Mouse (Mus musculus) intestine, postnatal 0 days (tissue): ENCODE results near the gene Srp14. TPM values are rescaled to one million over a fixed set of nuclear protein-coding genes. Genes with fewer than 3 reads are reported as not detected.

ENCODE experiments used
- ATAC-seq: fragments of 200-750 bp; cut with Nextera tagmentation; 2 replicates; pipeline ENCODE4 v1.8.0; 2017; ENCODE audit warnings: mild to moderate bottlenecking, moderate TSS enrichment, moderate library complexity
- H3K27ac ChIP-seq: fragments of 300-500 bp; sonication (generic); 2 replicates; pipeline ENCODE4 v1.5.1; 2014; ENCODE audit warnings: mild to moderate bottlenecking, low read depth, low read length, moderate library complexity
- H3K27me3 ChIP-seq: fragments of 300-500 bp; sonication (generic); replicated peaks from 2 replicates; pipeline ENCODE4 v1.6.1; 2014; ENCODE audit warnings: low read length, mixed read lengths; ENCODE audit not compliant: control insufficient read depth, insufficient read depth
- H3K36me3 ChIP-seq: fragments of 300-500 bp; sonication (generic); 2 replicates; pipeline ENCODE4 v1.6.1; 2014; ENCODE audit warnings: mild to moderate bottlenecking, moderate library complexity; ENCODE audit not compliant: control insufficient read depth, insufficient read depth
- H3K4me1 ChIP-seq: fragments of 300-500 bp; sonication (generic); replicated peaks from 2 replicates; pipeline ENCODE4 v1.6.1; 2014; ENCODE audit warnings: antibody characterized with exemption, low read length, mixed read lengths; ENCODE audit not compliant: control insufficient read depth, insufficient read depth
- H3K4me2 ChIP-seq: fragments of 300-500 bp; sonication (generic); replicated peaks from 2 replicates; pipeline ENCODE4 v1.6.1; 2014; ENCODE audit warnings: low read depth, mild to moderate bottlenecking, moderate library complexity
- H3K4me3 ChIP-seq: fragments of 300-500 bp; sonication (generic); 2 replicates; pipeline ENCODE4 v1.5.1; 2014; ENCODE audit warnings: low read depth, low read length
- H3K9ac ChIP-seq: fragments of 300-500 bp; sonication (generic); 2 replicates; pipeline ENCODE4 v1.6.1; 2014; ENCODE audit warnings: mild to moderate bottlenecking, low read depth, low read length
- H3K9me3 ChIP-seq: fragments of 300-500 bp; sonication (generic); 2 replicates; pipeline ENCODE4 v1.6.1; 2016; ENCODE audit warnings: mixed run types; ENCODE audit not compliant: control insufficient read depth
- CTCF ChIP-seq: sonication (generic); IDR thresholded peaks from 2 replicates; pipeline ENCODE4 v1.5.1; 2016; ENCODE audit warnings: low read depth, mild to moderate bottlenecking, control low read depth, antibody characterized with exemption, moderate library complexity
- WGBS: fragments of 180-500 bp; shearing (Covaris S2); extraction: QIAGEN DNeasy Blood & Tissue Kit; methylation state at CpG from one replicate; pipeline ENCODE4 v1.1.7; 2014; 5-methylcytosine and 5-hydroxymethylcytosine counted together
- polyA plus RNA-seq: library from polyadenylated mRNA; unstranded; fragments of >200 nt; fragmentation: Nextera tagmentation; extraction: Ambion mirVana; gene quantifications from 2 replicates; pipeline ENCODE4 v1.2.1, GENCODE M21; 2015

Srp14 gene
- polyA plus RNA-seq, 1 experiment from 2014 or later, result 168 TPM

DNA sequence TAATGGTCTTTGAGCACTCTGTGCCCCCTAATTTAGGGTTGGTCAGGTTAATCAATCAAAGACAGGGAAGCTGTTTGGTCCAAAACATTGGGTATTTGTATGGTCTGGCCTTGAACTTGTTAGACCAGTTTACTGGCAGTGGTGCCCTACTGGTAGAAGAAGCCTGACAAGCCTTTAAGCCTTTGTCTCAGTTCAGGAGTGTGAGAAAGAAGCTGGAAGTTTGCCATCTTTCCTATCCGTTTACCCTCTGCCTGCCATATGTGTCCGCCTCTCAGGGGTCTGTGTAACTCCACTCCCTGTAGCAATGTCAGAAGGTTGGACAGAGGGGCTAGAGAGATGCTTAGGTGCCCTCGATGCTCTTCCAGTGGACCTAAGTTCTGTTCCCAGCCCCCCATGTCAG, 15.1 kb downstream of the Srp14 start:
- no peak for TF ChIP-seq CTCF
- H3K27me3 ChIP-seq, result no peaks in the 10 kb centered on the region

GRCm38 (mm10) chr2:118463480-118463879, 16.0 kb downstream of the Srp14 start:
- no peak overlapping the region for H3K27ac ChIP-seq
- TF ChIP-seq CTCF, result no peak
- H3K9ac ChIP-seq, result no peak overlapping the region
- no peak overlapping the region for H3K4me2 ChIP-seq
- H3K9me3 ChIP-seq, result no peaks in the 10 kb centered on the region
- no peak overlapping the region for H3K4me3 ChIP-seq
- no peak for ATAC-seq
- 96% methylated on average over 5 of the region's 5 CpGs for WGBS
- H3K27me3 ChIP-seq, result no peaks in the 10 kb centered on the region
- H3K4me1 ChIP-seq, result no peaks in the 10 kb centered on the region
- H3K36me3 ChIP-seq, result peaks cover 53% of the 10 kb centered on the region

More for the DNA sequence above, 15.1 kb downstream of the Srp14 start:
- WGBS, result 78% methylated on average over 3 of the region's 3 CpGs
- Histone ChIP-seq H3K9me3 (no peaks in the 10 kb centered on the region), H3K36me3 (peaks cover 55% of the 10 kb centered on the region), H3K4me1 (no peaks in the 10 kb centered on the region), H3K4me2 (no peak overlapping the region), H3K9ac (no peak overlapping the region), H3K27ac (no peak overlapping the region), H3K4me3 (no peak overlapping the region)
- no peak for ATAC-seq

DNA sequence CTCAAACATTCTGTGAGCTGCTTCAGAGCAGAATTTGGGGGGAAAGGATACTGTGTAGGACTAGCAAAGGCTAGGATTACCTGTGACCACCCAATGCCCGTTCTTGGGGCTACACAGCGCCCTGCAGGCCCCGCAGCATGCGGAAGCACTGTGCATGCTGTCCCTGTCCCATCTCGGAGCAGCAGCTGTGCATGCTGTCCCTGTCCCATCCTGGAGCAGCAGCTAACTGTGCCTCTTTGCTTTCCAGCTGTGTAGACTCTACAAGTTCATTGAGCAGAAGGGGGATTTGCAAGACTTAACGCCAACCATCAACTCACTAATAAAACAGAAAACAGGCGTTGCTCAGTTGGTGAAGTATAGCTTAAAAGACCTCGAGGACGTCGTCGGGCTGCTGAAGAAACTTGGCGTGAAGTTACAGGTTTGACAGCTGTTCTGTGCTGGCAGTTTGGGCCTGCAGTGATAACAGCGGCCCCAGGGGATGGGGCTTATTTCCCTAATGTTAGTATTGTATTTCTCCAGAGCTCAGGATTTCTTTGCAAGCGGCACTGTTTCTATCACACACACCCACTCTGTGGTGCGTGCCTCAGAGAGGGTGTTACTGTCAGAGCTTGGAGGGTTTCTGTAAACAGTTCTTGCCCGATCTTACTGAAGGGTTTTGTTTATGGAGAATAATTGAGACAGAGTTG, 17.9 kb downstream of the Srp14 start:
- no peak overlapping the region for H3K9ac ChIP-seq
- H3K4me2 ChIP-seq, result no peak overlapping the region
- no peaks in the 10 kb centered on the region for H3K9me3 ChIP-seq
- 73% methylated on average over 16 of the region's 16 CpGs for WGBS
- H3K4me1 ChIP-seq, result no peaks in the 10 kb centered on the region
- peaks cover 57% of the 10 kb centered on the region for H3K36me3 ChIP-seq
- no peak for ATAC-seq
- no peak for TF ChIP-seq CTCF
- H3K27ac ChIP-seq, result no peak overlapping the region
- H3K4me3 ChIP-seq, result no peak overlapping the region
- no peaks in the 10 kb centered on the region for H3K27me3 ChIP-seq

DNA sequence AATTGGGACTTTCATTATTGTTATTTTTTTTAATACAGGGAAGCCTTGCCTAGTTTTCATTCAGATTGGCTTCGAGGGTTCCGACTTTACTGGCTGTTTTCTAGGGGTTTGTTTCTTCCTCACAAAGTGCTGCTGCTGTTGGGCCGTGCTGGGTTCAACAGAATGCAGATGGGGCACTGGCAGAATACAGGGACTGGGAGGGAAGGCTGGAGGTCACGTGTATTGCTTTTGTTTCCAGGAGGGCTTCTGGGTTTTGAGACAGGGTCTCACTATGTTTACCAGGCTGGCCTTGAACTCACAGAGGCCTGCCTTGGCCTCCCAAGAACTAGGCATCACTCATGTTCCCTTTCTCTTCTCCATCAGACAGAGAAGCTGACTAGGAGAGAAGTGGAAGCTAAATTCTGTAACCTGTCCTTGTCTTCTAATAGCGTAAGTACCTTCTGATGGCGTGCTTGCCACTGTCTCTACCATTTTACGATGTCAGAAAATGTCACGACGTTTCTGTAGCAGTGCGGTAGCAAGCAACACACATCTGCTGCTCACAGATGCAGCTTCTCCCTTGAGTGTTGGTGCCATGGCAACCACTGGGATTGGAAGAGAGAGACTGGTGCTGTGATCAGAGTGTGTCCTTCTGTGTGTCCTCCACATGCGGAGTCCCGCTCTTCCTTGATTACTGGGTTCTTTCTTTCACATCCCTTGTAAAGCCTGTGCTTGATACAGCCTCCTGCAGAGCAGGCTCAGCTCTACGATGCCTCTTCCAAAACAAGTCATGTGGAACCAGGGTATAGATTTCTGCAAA, 21.8 kb downstream of the Srp14 start:
- no peaks in the 10 kb centered on the region for H3K9me3 ChIP-seq
- H3K36me3 ChIP-seq, result peaks cover 33% of the 10 kb centered on the region
- ATAC-seq, result no peak
- no peak overlapping the region for H3K27ac ChIP-seq
- H3K4me3 ChIP-seq, result no peak overlapping the region
- H3K4me1 ChIP-seq, result no peaks in the 10 kb centered on the region
- TF ChIP-seq CTCF, result no peak
- H3K4me2 ChIP-seq, result no peak overlapping the region
- H3K9ac ChIP-seq, result no peak overlapping the region
- no peaks in the 10 kb centered on the region for H3K27me3 ChIP-seq
- 91% methylated on average over 13 of the region's 13 CpGs for WGBS

- no peak for ATAC-seq
- H3K9me3 ChIP-seq, result no peaks in the 10 kb centered on the region
- no peak overlapping the region for H3K4me2 ChIP-seq
- WGBS, result 97% methylated on average over 3 of the region's 3 CpGs
- no peaks in the 10 kb centered on the region for H3K27me3 ChIP-seq
- H3K4me3 ChIP-seq, result no peak overlapping the region
- no peak overlapping the region for H3K9ac ChIP-seq
- peaks cover 28% of the 10 kb centered on the region for H3K36me3 ChIP-seq
- no peaks in the 10 kb centered on the region for H3K4me1 ChIP-seq
- H3K27ac ChIP-seq, result no peak overlapping the region
- TF ChIP-seq CTCF, result no peak
These were observed 22.5 kb downstream of the Srp14 start for GRCm38 (mm10) chr2:118457029-118457428.

- Histone ChIP-seq H3K4me3 (no peak overlapping the region), H3K4me1 (no peaks in the 10 kb centered on the region), H3K36me3 (peaks cover 23% of the 10 kb centered on the region), H3K9ac (no peak overlapping the region), H3K27ac (no peak overlapping the region), H3K27me3 (no peaks in the 10 kb centered on the region), H3K4me2 (no peak overlapping the region), H3K9me3 (no peaks in the 10 kb centered on the region)
- no peak for ATAC-seq
- no peak for TF ChIP-seq CTCF
- WGBS, result 77% methylated on average over 6 of the region's 6 CpGs
These were observed 28.5 kb downstream of the Srp14 start for GRCm38 (mm10) chr2:118451056-118451455.
